Mouse (Mus musculus): ENCODE results near the gene Atg9b. TPM values are rescaled to one million over a fixed set of nuclear protein-coding genes. Genes with fewer than 3 reads are reported as not detected.
A peak's percentile ranks its signal among the peaks of the same experiment; 100 is the strongest.

Gene Atg9b
- polyA plus RNA-seq, 1 experiment from 2014 or later, result 0.25 TPM

DNA sequence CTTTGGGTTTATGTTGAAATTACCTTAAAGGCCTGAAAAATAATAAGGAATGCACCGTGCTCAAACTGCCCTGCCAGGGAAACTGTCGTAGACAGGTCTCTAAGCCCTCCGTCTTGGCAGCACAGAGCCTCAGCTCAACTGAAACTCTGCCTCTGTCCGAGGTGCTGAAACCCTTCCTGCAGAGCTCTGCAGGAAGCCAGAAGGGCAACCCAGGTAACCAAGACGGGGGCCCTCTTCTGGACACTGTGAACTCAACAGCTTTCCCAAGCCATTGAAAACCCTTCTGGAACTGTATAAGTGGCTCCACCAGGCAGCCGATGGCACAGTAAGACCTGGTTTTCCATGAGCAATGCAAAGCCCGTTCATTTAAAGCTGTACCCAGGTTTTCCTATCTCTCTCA lies 34.5 kb downstream of the Atg9b start:
- 17% methylated on average over 7 of the region's 7 CpGs for WGBS
- Histone ChIP-seq H3K27ac (no peak overlapping the region), H3K9me3 (no peaks in the 10 kb centered on the region), H3K27me3 (peaks cover 24% of the 10 kb centered on the region), H3K4me2 (no peak overlapping the region), H3K4me1 (peaks cover 13% of the 10 kb centered on the region), H3K4me3 (no peak overlapping the region), H3K36me3 (no peaks in the 10 kb centered on the region), H3K9ac (no peak overlapping the region)
- ATAC-seq (ENCODE audit: insufficient number of reproducible peaks, insufficient read depth, low FRiP score, low TSS enrichment, low read depth), result no peak

DNA sequence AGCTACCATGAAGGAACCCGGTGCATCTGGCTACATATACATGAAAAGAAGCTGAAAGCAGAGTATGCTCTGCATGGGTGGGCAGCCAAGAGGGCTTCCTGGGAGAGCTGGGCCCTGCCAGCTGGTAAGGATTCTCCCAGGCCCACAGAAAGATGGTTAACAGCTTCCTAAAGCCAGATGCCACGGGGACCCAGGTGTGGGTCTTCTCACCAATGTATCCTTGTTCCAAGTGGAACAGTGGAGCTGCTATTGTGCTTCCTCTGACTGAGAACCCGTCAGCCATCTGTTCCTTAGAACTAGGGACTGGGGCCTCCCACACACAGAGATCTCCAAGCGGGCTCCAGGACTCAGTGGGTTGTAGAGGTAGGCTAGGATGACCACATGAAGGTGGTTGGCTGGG lies 35.2 kb downstream of the Atg9b start:
- ATAC-seq (ENCODE audit: insufficient number of reproducible peaks, insufficient read depth, low FRiP score, low TSS enrichment, low read depth), result no peak
- H3K27me3 ChIP-seq, result peaks cover 31% of the 10 kb centered on the region
- H3K9ac ChIP-seq, result no peak overlapping the region
- H3K36me3 ChIP-seq, result no peaks in the 10 kb centered on the region
- H3K4me3 ChIP-seq, result no peak overlapping the region
- no peaks in the 10 kb centered on the region for H3K9me3 ChIP-seq
- peaks cover 19% of the 10 kb centered on the region for H3K4me1 ChIP-seq
- H3K4me2 ChIP-seq, result no peak overlapping the region
- 57% methylated on average over 4 of the region's 4 CpGs for WGBS
- H3K27ac ChIP-seq, result no peak overlapping the region

GRCm38 (mm10) chr5:24353327-24353726 lies 38.6 kb downstream of the Atg9b start:
- WGBS, result 32% methylated on average over 4 of the region's 4 CpGs
- Histone ChIP-seq H3K27me3 (peaks cover 65% of the 10 kb centered on the region), H3K9ac (no peak overlapping the region), H3K4me2 (no peak overlapping the region), H3K27ac (no peak overlapping the region), H3K4me1 (peaks cover 30% of the 10 kb centered on the region), H3K4me3 (no peak overlapping the region), H3K9me3 (no peaks in the 10 kb centered on the region), H3K36me3 (no peaks in the 10 kb centered on the region)
- no peak for ATAC-seq (ENCODE audit: insufficient number of reproducible peaks, insufficient read depth, low FRiP score, low TSS enrichment, low read depth)

- Histone ChIP-seq H3K27ac (no peak overlapping the region), H3K4me1 (peaks cover 34% of the 10 kb centered on the region), H3K4me3 (peak overlapping the region; percentile 63), H3K9ac (peak overlapping the region; percentile 52), H3K27me3 (peaks cover 74% of the 10 kb centered on the region), H3K36me3 (no peaks in the 10 kb centered on the region), H3K9me3 (no peaks in the 10 kb centered on the region), H3K4me2 (peak overlapping the region; percentile 100)
- peak; percentile 22; the same call in 1 of the 2 replicates for ATAC-seq (ENCODE audit: insufficient number of reproducible peaks, insufficient read depth, low FRiP score, low TSS enrichment, low read depth)
- WGBS, result under 1% methylated on average over 24 of the region's 24 CpGs
These were observed 39.6 kb downstream of the Atg9b start for GRCm38 (mm10) chr5:24352251-24352859.

- H3K27me3 ChIP-seq, result peaks cover 81% of the 10 kb centered on the region
These were observed 40.2 kb downstream of the Atg9b start for GRCm38 (mm10) chr5:24351701-24352171.

DNA sequence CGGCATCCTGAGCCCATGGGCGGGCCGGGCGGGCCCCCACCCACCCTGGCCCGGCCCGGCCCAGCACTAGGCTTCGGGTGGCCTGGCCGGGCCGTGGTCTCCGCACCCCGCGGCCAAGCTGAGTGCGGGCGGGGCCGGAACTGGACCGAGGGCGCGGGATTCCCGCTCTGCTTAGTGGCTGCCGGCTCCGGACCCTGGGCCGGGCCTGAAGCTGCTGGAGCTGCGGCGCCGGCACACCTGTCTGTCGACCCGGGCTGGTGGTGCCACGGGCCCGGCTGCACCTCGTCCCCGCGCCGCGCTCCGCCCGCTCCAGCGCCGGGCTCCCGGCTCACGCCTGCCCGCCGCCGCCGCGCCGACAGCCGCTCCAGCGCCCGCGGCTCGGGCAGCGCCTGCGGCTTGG lies 40.7 kb downstream of the Atg9b start, which contains the start of gene Kcnh2:
Kcnh2 (minus strand) TSS at position 327 of the 400 bp plus-strand sequence.
- no peak within 1 kb of the TSS for H3K27ac ChIP-seq
- peaks cover 85% of the 10 kb centered on the region for H3K27me3 ChIP-seq
- no peaks in the 10 kb centered on the region for H3K36me3 ChIP-seq
- peak within 1 kb of the TSS; percentile 73 for H3K9ac ChIP-seq
- ATAC-seq (ENCODE audit: insufficient number of reproducible peaks, insufficient read depth, low FRiP score, low TSS enrichment, low read depth), result peak; percentile 18; the same call in 1 of the 2 replicates
- H3K4me1 ChIP-seq, result peaks cover 34% of the 10 kb centered on the region
- H3K4me3 ChIP-seq, result peak within 1 kb of the TSS; percentile 63
- under 1% methylated on average over 36 of the region's 53 CpGs for WGBS
- H3K4me2 ChIP-seq, result peak within 1 kb of the TSS; percentile 100
- no peaks in the 10 kb centered on the region for H3K9me3 ChIP-seq

More at GRCm38 (mm10) chr5:24351701-24352171, 40.2 kb downstream of the Atg9b start:
- Histone ChIP-seq H3K27ac (no peak overlapping the region), H3K9me3 (no peaks in the 10 kb centered on the region), H3K4me3 (peak overlapping the region; percentile 63), H3K9ac (peak overlapping the region; percentile 73), H3K4me2 (peak overlapping the region; percentile 100), H3K36me3 (no peaks in the 10 kb centered on the region), H3K4me1 (peaks cover 34% of the 10 kb centered on the region)
- WGBS, result under 1% methylated on average over 39 of the region's 41 CpGs
- peak; percentile 71 for ATAC-seq (ENCODE audit: insufficient number of reproducible peaks, insufficient read depth, low FRiP score, low TSS enrichment, low read depth)

GRCm38 (mm10) chr5:24350531-24351250 lies 41.3 kb downstream of the Atg9b start:
- Histone ChIP-seq H3K27ac (no peak overlapping the region), H3K9ac (peak overlapping the region; percentile 73), H3K9me3 (no peaks in the 10 kb centered on the region), H3K4me3 (peak overlapping the region; percentile 63), H3K4me2 (peak overlapping the region; percentile 100), H3K27me3 (peaks cover 91% of the 10 kb centered on the region), H3K4me1 (peaks cover 34% of the 10 kb centered on the region), H3K36me3 (no peaks in the 10 kb centered on the region)
- no peak for ATAC-seq (ENCODE audit: insufficient number of reproducible peaks, insufficient read depth, low FRiP score, low TSS enrichment, low read depth)
- WGBS, result 39% methylated on average over 15 of the region's 15 CpGs

GRCm38 (mm10) chr5:24350073-24350472 lies 41.9 kb downstream of the Atg9b start:
- Histone ChIP-seq H3K36me3 (no peaks in the 10 kb centered on the region), H3K4me2 (peak overlapping the region; percentile 100; the same call in 1 of the 2 replicates), H3K9me3 (no peaks in the 10 kb centered on the region), H3K27me3 (peaks cover 97% of the 10 kb centered on the region), H3K9ac (no peak overlapping the region), H3K4me1 (peaks cover 34% of the 10 kb centered on the region), H3K4me3 (no peak overlapping the region), H3K27ac (no peak overlapping the region)
- no peak for ATAC-seq (ENCODE audit: insufficient number of reproducible peaks, insufficient read depth, low FRiP score, low TSS enrichment, low read depth)
- 45% methylated on average over 3 of the region's 3 CpGs for WGBS

DNA sequence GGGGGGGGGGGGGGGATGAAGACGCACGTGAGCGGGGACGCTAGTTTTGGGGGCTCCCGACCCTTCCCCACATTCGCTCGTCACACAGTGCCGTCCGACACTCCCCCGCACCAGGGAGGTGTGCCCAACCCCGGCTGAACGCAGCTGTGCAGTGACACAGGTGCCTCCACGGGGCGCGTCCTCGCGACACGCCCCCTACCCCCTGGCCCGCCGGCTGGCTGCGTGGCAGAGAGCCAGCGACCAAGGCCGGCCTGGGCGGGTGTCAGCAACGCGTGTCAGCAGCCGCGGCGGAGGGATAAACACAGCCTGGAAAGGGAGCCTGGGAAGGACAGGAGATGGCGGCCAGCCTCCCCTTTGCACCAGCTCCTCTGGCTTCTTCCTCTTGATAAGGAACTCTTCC lies 43.4 kb downstream of the Atg9b start:
- Histone ChIP-seq H3K36me3 (no peaks in the 10 kb centered on the region), H3K4me1 (peaks cover 42% of the 10 kb centered on the region), H3K27me3 (peaks cover 99% of the 10 kb centered on the region), H3K4me2 (peak overlapping the region; percentile 93), H3K27ac (no peak overlapping the region), H3K4me3 (peak overlapping the region; percentile 46), H3K9ac (0 out of 2 replicates have a peak overlapping the region, but pooled peaks have one; percentile 58), H3K9me3 (no peaks in the 10 kb centered on the region)
- ATAC-seq (ENCODE audit: insufficient number of reproducible peaks, insufficient read depth, low FRiP score, low TSS enrichment, low read depth), result no peak
- under 1% methylated on average over 29 of the region's 30 CpGs for WGBS

DNA sequence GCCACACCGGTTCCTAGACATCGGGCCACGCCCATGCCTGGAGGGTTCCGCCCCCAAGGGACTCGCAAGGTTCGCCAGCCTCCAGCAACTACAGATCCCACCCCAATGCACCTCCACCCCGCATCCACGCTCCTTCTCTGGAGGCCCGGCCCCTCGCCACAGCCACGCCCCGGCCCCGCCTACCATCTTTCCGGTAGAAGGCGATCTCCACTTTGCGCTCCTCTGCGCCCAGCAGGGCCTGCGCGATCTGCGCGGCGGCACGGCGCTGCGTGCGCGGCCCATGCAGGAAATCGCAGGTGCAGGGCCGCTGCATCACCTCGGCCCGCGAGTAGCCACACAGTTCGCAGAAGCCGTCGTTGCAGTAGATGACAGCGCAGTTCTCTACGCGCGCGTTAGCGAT lies 43.8 kb downstream of the Atg9b start:
- 0 out of 2 replicates have a peak overlapping the region, but pooled peaks have one; percentile 58 for H3K9ac ChIP-seq
- ATAC-seq (ENCODE audit: insufficient number of reproducible peaks, insufficient read depth, low FRiP score, low TSS enrichment, low read depth), result 0 out of 2 replicates have a peak, but pooled peaks have one; percentile 38
- WGBS, result under 1% methylated on average over 40 of the region's 41 CpGs
- no peaks in the 10 kb centered on the region for H3K9me3 ChIP-seq
- H3K4me3 ChIP-seq, result peak overlapping the region; percentile 46
- peak overlapping the region; percentile 93 for H3K4me2 ChIP-seq
- no peaks in the 10 kb centered on the region for H3K36me3 ChIP-seq
- H3K4me1 ChIP-seq, result peaks cover 41% of the 10 kb centered on the region
- no peak overlapping the region for H3K27ac ChIP-seq
- H3K27me3 ChIP-seq, result peaks cover 95% of the 10 kb centered on the region

DNA sequence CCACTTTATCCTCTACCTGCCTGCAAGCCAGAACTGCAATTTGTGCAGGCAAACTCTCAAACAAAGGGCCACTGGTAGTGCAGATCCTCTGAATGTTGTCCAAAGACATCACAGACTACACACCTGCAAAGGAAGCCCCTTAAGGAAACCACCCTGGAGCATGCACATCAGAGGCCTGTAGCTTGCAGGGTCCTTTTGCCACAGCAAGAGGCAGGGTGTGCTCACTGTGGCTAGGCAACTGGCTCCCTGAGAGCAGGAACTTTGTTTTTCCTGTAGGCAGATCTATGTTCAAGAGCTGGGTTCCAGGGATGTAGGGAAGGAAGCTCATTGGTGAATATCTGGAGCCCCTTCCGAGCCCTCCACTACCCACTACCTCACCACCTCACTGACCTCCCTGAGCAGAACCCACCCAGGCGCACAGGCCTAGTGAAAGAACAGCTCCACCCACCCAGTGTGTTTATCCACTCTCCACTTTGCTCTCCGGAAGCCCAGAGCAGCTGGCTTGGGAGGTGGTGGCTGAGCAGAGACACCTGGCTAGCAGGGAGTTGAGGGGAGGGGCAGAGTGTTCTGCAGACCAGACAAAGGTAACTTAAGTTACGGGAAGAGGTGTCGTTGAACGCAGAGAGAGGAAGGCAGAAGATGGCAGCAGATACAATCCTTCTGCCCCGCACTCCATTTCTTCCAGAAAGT lies 44.6 kb downstream of the Atg9b start:
- 46% methylated on average over 7 of the region's 7 CpGs for WGBS
- H3K9ac ChIP-seq, result no peak overlapping the region
- ATAC-seq (ENCODE audit: insufficient number of reproducible peaks, insufficient read depth, low FRiP score, low TSS enrichment, low read depth), result no peak
- H3K27ac ChIP-seq, result no peak overlapping the region
- no peaks in the 10 kb centered on the region for H3K9me3 ChIP-seq
- H3K4me2 ChIP-seq, result no peak overlapping the region
- no peak overlapping the region for H3K4me3 ChIP-seq
- peaks cover 33% of the 10 kb centered on the region for H3K4me1 ChIP-seq
- H3K36me3 ChIP-seq, result no peaks in the 10 kb centered on the region
- peaks cover 87% of the 10 kb centered on the region for H3K27me3 ChIP-seq
